Mouse (Mus musculus): ENCODE measurements around the gene Slc35e1.

DNA sequence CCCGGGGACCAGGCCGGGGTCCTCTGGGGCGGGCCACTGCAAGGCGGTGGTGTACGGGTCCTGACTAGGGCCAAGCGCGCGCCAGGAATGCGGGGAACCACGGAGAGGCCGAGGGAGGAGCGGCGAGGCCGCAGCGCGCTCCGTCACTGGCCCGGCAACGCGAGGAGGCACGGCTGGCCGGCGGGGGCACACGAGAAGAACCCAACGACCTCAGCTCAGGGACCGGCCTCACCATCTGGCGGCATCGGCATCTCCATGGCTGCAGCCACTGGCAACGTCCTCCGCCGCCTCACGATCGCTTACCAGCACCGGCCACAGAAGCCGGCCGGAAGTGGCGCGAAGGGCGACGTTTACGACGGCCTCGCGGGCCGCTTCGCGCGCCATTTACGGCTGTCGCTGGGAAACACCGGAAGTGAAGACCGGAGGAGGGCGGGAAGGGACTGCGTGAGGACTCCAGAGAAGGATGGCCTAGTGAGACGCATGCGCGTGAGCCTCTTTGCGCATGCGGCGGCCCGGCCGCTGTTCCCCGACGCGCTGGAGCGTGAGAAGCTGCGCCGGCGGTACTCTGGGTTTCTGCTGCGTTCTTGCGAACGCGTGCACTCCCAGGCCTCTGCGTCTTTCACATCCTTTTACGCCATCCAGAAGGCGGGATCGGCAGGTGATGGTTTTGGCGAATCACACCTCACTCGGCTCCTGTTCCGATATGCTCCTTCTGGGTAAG lies 17.4 kb downstream of the Slc35e1 start, which contains the start of gene Cherp:
- TF ChIP-seq CTCF (IDR thresholded peaks at IDR 0.05; ENCODE audit: low read depth), result no peak
- TF ChIP-seq EP300 (IDR thresholded peaks at IDR 0.05; ENCODE audit: low read depth), result no peak
